Mouse (Mus musculus): Measurements from ENCODE around the gene Mn1.

- no peak for TF ChIP-seq CTCF (IDR thresholded peaks at IDR 0.05; ENCODE audit: low read depth, low read length)
- TF ChIP-seq GATA2 (IDR thresholded peaks at IDR 0.05; ENCODE audit: borderline replicate concordance, low read depth, low read length), result no peak
- no peak for TF ChIP-seq GATA1 (IDR thresholded peaks at IDR 0.05; ENCODE audit: borderline replicate concordance, low read length)
- TF ChIP-seq POLR2AphosphoS5 (IDR thresholded peaks at IDR 0.05; ENCODE audit: insufficient replicate concordance, low read depth, low read length), result no peak
- no peak for TF ChIP-seq TAL1 (conservative IDR thresholded peaks at IDR 0.05; ENCODE audit: low read depth, low read length)
These were observed 88.1 kb downstream of the Mn1 start for GRCm38 (mm10) chr5:111505241-111505640.

All from G1E (cell line).